Mouse (Mus musculus) megakaryocyte-erythroid progenitor cell, adult 5 weeks (primary cell): ENCODE measurements around the gene Kctd4. TPM values are rescaled to one million over a fixed set of nuclear protein-coding genes. Genes with fewer than 3 reads are reported as not detected.

ENCODE experiments used
- polyA plus RNA-seq: library from polyadenylated mRNA; stranded (reverse); fragments of >175 nt; gene quantifications from 2 replicates; pipeline ENCODE4 v1.2.3, GENCODE M21; 2012

The Kctd4 gene
- polyA plus RNA-seq: not detected in 2 replicates

DNA sequence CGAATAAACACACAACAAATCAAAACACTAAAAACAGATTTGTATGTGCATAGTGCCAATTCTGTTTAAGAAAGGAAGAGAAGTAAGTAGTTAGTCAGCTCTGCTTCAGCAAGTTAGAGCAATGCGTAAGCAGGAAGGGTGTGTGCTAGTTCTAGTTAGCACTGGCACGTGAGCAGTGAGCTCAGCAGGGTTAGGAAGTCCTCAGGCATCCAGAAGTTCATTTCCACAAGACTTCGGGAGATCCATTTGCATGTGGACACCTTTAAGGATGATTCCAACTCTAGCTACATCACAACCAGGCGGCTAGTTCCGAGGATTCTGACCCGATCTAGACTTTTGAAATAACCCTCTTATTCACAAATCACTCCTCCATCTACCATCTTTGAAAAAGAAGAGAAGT lies at the start of gene Kctd4:
TSS of gene Kctd4 (plus strand) at position 244 of the 400 bp plus-strand sequence.

DNA sequence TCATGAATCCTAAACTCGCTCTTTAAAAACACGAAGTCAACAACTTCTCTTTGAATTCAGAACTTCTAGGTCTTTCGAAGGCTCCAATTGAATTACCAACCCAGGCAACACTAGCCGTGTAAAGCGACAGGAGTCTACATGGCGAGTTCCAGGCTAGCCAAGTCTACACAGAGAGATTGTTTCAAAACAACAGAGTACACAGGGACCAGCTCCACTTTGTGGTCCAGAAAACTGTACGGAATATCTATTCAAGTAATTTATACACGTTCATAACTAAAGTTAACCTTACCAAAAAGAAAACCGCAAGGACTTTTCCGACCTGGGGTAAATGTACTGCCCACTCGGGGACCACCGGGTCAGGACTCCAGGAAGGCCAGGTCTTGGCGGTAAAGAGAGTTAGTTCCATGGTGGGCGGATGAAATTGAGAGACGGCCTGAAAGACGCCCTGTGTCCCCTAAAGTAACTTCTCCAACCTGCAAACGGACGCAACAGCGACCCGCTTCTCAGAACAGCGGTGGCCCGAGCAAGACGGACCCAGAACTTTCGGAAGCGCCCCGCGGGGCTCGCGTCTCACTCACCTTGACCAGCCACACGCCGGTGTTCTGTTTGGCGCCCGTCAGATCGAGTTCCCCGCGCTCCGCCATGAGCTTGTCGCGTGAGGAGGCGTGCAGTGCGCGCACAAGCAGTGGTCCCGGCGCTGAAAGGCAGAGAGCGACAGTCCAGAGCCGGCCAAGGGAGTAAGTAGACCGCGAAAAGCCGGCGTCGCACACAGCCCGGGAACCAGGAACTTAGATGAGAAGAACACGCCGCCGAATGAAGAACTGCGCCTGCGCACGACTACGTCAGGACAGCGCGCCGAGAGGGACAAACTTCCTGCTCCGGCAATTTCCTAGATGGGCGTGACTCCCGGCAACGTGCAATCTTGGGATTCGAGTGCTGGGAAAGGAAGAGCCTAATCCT lies 55.6 kb downstream of the Kctd4 start, which contains the start of gene Gtf2f2:
TSS of gene Gtf2f2 (minus strand) at position 764 of the 960 bp plus-strand sequence.

Other genes with a start within 250 kb of the Kctd4 start
- gene Cog3, start 200.5 kb upstream of the Kctd4 start, polyA plus RNA-seq: 5.5 and 6.6 TPM in 2 replicates
- 33.2 and 36.3 TPM in 2 replicates for gene Slc25a30, start 168.0 kb upstream of the Kctd4 start, polyA plus RNA-seq
- 3,084 and 3,289 TPM in 2 replicates for gene Tpt1, start 109.9 kb upstream of the Kctd4 start, polyA plus RNA-seq
- gene Gtf2f2, start 55.9 kb downstream of the Kctd4 start, polyA plus RNA-seq: 9.4 and 10.3 TPM in 2 replicates
- 3.4 and 3.5 TPM in 2 replicates for gene Gpalpp1, start 155.8 kb downstream of the Kctd4 start, polyA plus RNA-seq
- gene Nufip1, start 155.9 kb downstream of the Kctd4 start, polyA plus RNA-seq: 16.2 TPM in 2 replicates